Mouse (Mus musculus) cortical plate, adult 2 months (tissue): ENCODE results near the gene Arid3b. TPM values are rescaled to one million over a fixed set of nuclear protein-coding genes. Genes with fewer than 3 reads are reported as not detected.

Experiments used
- H3K27ac ChIP-seq: fragments of 200-500 bp; 2 replicates; pipeline ENCODE4 v1.5.1; 2012; ENCODE audit warnings: low read length, control low read depth, inconsistent platforms; ENCODE audit not compliant: insufficient read depth
- H3K4me1 ChIP-seq: fragments of 200-500 bp; 2 replicates; pipeline ENCODE4 v1.6.1; 2011; ENCODE audit warnings: low read length; ENCODE audit not compliant: control insufficient read depth, insufficient read depth
- H3K4me3 ChIP-seq: fragments of 200-500 bp; 2 replicates; pipeline ENCODE4 v1.5.1; 2011; ENCODE audit warnings: mild to moderate bottlenecking, low read length, control low read depth; ENCODE audit not compliant: insufficient read depth
- CTCF ChIP-seq: fragments of 200-500 bp; IDR thresholded peaks from 2 replicates; pipeline ENCODE4 v1.5.1; 2011; ENCODE audit warnings: mild to moderate bottlenecking, control low read depth, low read length; ENCODE audit not compliant: insufficient read depth; ENCODE audit errors: extremely low read depth
- POLR2A ChIP-seq: fragments of 200-500 bp; IDR thresholded peaks from 2 replicates; pipeline ENCODE4 v1.6.1; 2011; ENCODE audit warnings: mild to moderate bottlenecking, low read length, control low read depth; ENCODE audit not compliant: insufficient read depth; ENCODE audit errors: extremely low read depth
- polyA plus RNA-seq: library from polyadenylated mRNA; depleted of rRNA; stranded (reverse); fragments of >200 nt; gene quantifications from 2 replicates; pipeline ENCODE4 v1.2.3, GENCODE M21; 2012; rRNA removed

Arid3b gene
- polyA plus RNA-seq, 1 experiment, result 8.5 TPM

GRCm38 (mm10) chr9:57758528-57758927 lies 78.1 kb downstream of the Arid3b start:
- H3K4me1 ChIP-seq, result peaks cover 5% of the 10 kb centered on the region
- no peak overlapping the region for H3K27ac ChIP-seq
- H3K4me3 ChIP-seq, result no peak overlapping the region
- no peak for TF ChIP-seq CTCF
- TF ChIP-seq POLR2A, result no peak

GRCm38 (mm10) chr9:57757578-57757977 lies 79.0 kb downstream of the Arid3b start:
- H3K27ac ChIP-seq, result no peak overlapping the region
- TF ChIP-seq CTCF, result no peak
- no peak overlapping the region for H3K4me3 ChIP-seq
- H3K4me1 ChIP-seq, result peaks cover 2% of the 10 kb centered on the region; the same call in 1 of the 2 replicates

GRCm38 (mm10) chr9:57750901-57751300 lies 85.7 kb downstream of the Arid3b start:
- no peaks in the 10 kb centered on the region for H3K4me1 ChIP-seq
- no peak overlapping the region for H3K27ac ChIP-seq
- TF ChIP-seq POLR2A (no peak), CTCF (no peak)
- H3K4me3 ChIP-seq, result no peak overlapping the region

GRCm38 (mm10) chr9:57748831-57749230 lies 87.8 kb downstream of the Arid3b start:
- H3K4me1 ChIP-seq, result no peaks in the 10 kb centered on the region
- H3K4me3 ChIP-seq, result no peak overlapping the region
- no peak overlapping the region for H3K27ac ChIP-seq
- TF ChIP-seq CTCF (no peak), POLR2A (no peak)

GRCm38 (mm10) chr9:57748137-57748536 lies 88.5 kb downstream of the Arid3b start:
- H3K27ac ChIP-seq, result no peak overlapping the region
- H3K4me1 ChIP-seq, result no peaks in the 10 kb centered on the region
- H3K4me3 ChIP-seq, result no peak overlapping the region
- TF ChIP-seq CTCF (no peak), POLR2A (no peak)

- no peaks in the 10 kb centered on the region for H3K4me1 ChIP-seq
- TF ChIP-seq POLR2A (no peak), CTCF (no peak)
- H3K4me3 ChIP-seq, result no peak overlapping the region
- no peak overlapping the region for H3K27ac ChIP-seq
Observed at GRCm38 (mm10) chr9:57747067-57747466, 89.5 kb downstream of the Arid3b start.

- TF ChIP-seq CTCF (peak; percentile 81), POLR2A (no peak)
- H3K4me1 ChIP-seq, result no peaks in the 10 kb centered on the region
- H3K27ac ChIP-seq, result no peak overlapping the region
- H3K4me3 ChIP-seq, result no peak overlapping the region
Observed at GRCm38 (mm10) chr9:57744462-57745091, 92.0 kb downstream of the Arid3b start.

Other genes starting within 250 kb of the Arid3b start
- gene Ulk3, start 247.3 kb downstream of the Arid3b start, polyA plus RNA-seq, result 54.5 and 59.9 TPM in 2 replicates
- gene Cplx3, start 230.5 kb downstream of the Arid3b start, polyA plus RNA-seq, result 44.6 and 48.1 TPM in 2 replicates
- not detected in 2 replicates for gene Lman1l, start 216.0 kb downstream of the Arid3b start, polyA plus RNA-seq
- gene Csk, start 183.2 kb downstream of the Arid3b start, polyA plus RNA-seq, result 34.2 and 35.7 TPM in 2 replicates
- not detected in 2 replicates for gene Cyp1a2, start 153.1 kb downstream of the Arid3b start, polyA plus RNA-seq
- gene Cyp1a1, start 148.9 kb downstream of the Arid3b start, polyA plus RNA-seq, result 0.08 and 0.13 TPM in 2 replicates
- gene Edc3, start 128.3 kb downstream of the Arid3b start, polyA plus RNA-seq, result 12.2 and 13.2 TPM in 2 replicates
- 160 and 166 TPM in 2 replicates for gene Clk3, start 70.9 kb downstream of the Arid3b start, polyA plus RNA-seq
- 144 and 145 TPM in 2 replicates for gene Ubl7, start 74.2 kb upstream of the Arid3b start, polyA plus RNA-seq
- 147 and 154 TPM in 2 replicates for gene Sema7a, start 103.3 kb upstream of the Arid3b start, polyA plus RNA-seq
- 8.3 and 9.0 TPM in 2 replicates for gene Cyp11a1, start 169.6 kb upstream of the Arid3b start, polyA plus RNA-seq
- gene Stra6, start 227.0 kb upstream of the Arid3b start, polyA plus RNA-seq, result 6.8 and 9.9 TPM in 2 replicates